Mouse (Mus musculus): Measurements from ENCODE around the gene Nlrp4b. TPM values are rescaled to one million over a fixed set of nuclear protein-coding genes. Genes with fewer than 3 reads are reported as not detected.

Gene Nlrp4b
- polyA plus RNA-seq (2012) = not detected in 2 replicates

GRCm38 (mm10) chr7:10687489-10687888 is at the start of gene Nlrp4b:
TSS of gene Nlrp4b (plus strand) at chr7:10687789.

GRCm38 (mm10) chr7:10754264-10754663 is 66.7 kb downstream of the Nlrp4b start, which contains the start of gene Vmn1r71:
TSS of gene Vmn1r71 (minus strand) at chr7:10754364.

Other genes starting within 250 kb of the Nlrp4b start
- gene Vmn1r67, start 244.5 kb upstream of the Nlrp4b start, polyA plus RNA-seq (2012) = not detected in 2 replicates
- 0.03 and 0.17 TPM in 2 replicates for gene Zik1, start 192.4 kb upstream of the Nlrp4b start, polyA plus RNA-seq (2012)
- 0.01 TPM in 1 of 2 replicates, not detected in the other for gene Vmn1r68, start 129.3 kb upstream of the Nlrp4b start, polyA plus RNA-seq (2012)
- not detected in 2 replicates for gene Vmn1r69, start 74.1 kb upstream of the Nlrp4b start, polyA plus RNA-seq (2012)
- not detected in 2 replicates for gene Vmn1r70, start 56.3 kb upstream of the Nlrp4b start, polyA plus RNA-seq (2012)
- gene Vmn1r71, start 66.6 kb downstream of the Nlrp4b start, polyA plus RNA-seq (2012) = not detected in 2 replicates
- gene Zscan4b, start 217.3 kb downstream of the Nlrp4b start, polyA plus RNA-seq (2012) = not detected in 2 replicates